Mouse (Mus musculus): Measurements from ENCODE around the gene Lcor.

- TF ChIP-seq POLR2A (IDR thresholded peaks at IDR 0.05; ENCODE audit: extremely low read depth, insufficient read depth, low read length) (no peak), CTCF (IDR thresholded peaks at IDR 0.05; ENCODE audit: extremely low read depth, insufficient read depth, low read length) (no peak)
Measured at GRCm38 (mm10) chr19:41591808-41592207, 109.4 kb downstream of the Lcor start.

Data from cortical plate, adult 2 months (tissue).